Mouse (Mus musculus): ENCODE data around the gene Lacc1. TPM values are rescaled to one million over a fixed set of nuclear protein-coding genes. Genes with fewer than 3 reads are reported as not detected.
"Not testable (repeated sequence)": the region's sequence is repeated elsewhere in the genome, so short reads cannot be mapped to it uniquely, and the experiment has no call there.

Gene Lacc1
- polyA plus RNA-seq, 1 experiment, result 120 TPM

DNA sequence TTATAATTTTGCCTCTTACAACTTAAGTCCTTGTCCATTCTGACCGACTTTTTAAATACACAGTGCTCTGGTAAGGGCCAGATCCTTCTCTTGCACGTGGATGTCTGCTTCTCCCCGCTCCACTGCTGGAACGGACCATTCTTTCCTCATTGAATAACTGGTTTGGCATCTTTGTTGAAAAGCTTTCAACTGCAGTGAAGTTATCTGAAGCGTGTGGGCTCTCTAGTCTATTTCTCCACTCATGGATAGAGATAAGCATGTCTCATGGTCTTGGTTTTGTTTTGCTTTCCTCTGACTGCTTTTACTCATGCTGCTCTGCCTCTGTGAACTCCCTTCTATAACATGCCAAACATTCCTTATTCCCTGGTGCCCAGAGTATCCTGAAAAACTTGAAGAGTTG lies 4.3 kb downstream of the Lacc1 start:
- H3K4me3 ChIP-seq (ENCODE audit: insufficient read depth, low read length), result no peak overlapping the region
- H3K27ac ChIP-seq (ENCODE audit: insufficient read depth, low read depth, low read length), result no peak overlapping the region
- peaks cover 19% of the 10 kb centered on the region for H3K4me1 ChIP-seq (ENCODE audit: control insufficient read depth, insufficient read depth, low read length)
- TF ChIP-seq CTCF (IDR thresholded peaks at IDR 0.05; ENCODE audit: low read depth, low read length), result no peak
- TF ChIP-seq POLR2A (IDR thresholded peaks at IDR 0.05; ENCODE audit: borderline replicate concordance, low read depth, low read length), result no peak

DNA sequence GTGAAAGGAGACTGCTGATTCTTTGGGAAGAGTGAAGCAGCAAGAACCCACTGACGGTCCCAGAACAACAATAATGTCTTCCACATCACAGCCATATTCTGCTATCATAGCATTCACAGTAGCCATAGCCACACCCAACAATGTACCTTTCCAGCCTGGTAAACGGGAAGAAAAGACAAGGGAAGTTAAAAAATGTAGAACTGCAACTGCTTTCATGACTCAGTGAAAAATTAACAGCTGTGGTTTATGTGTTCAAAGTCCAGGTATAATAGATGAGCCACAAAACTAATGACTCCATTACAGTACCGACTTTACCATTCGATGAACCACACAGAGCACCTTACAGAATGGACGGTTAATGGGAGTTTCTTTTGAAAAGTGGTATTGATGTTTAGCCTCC lies 5.9 kb downstream of the Lacc1 start:
- TF ChIP-seq CTCF (IDR thresholded peaks at IDR 0.05; ENCODE audit: low read depth, low read length) (no peak), POLR2A (IDR thresholded peaks at IDR 0.05; ENCODE audit: borderline replicate concordance, low read depth, low read length) (no peak)
- peaks cover 15% of the 10 kb centered on the region for H3K4me1 ChIP-seq (ENCODE audit: control insufficient read depth, insufficient read depth, low read length)
- no peak overlapping the region for H3K4me3 ChIP-seq (ENCODE audit: insufficient read depth, low read length)
- H3K27ac ChIP-seq (ENCODE audit: insufficient read depth, low read depth, low read length), result no peak overlapping the region

DNA sequence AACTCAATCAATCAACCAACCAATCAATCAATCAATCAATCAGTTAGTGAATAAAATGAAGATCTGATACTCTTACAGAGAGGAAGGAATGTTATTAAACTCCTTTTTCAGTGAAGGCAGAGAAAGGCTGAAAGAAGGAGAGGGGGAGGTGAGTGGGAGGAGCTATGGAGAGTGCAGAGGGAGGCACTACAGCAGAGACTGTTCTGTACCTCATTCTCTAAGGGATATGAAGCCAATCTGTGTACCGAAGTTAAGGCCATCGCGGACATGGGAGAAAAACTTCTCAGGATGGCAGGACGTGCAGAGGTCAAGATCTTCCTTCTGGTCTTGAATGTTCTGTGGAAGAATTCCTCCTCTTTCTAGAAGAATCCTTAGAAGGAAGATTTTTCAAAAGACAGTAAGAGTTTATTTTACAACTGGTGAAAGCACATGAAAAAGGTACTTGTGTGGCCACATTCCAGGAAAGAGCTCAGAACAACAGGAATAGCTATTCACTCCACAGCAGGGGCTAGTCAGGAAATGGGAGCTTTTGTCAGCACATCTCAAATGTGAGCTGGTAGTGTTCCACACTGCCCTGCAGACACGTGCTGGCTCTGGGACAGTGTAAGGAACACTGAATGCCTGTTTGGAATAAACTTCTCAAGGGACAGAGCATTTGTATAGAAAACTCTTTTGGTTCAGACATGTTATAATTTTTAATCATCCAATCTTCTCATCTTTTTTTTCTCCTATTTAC lies 7.2 kb downstream of the Lacc1 start:
- no peak for TF ChIP-seq POLR2A (IDR thresholded peaks at IDR 0.05; ENCODE audit: borderline replicate concordance, low read depth, low read length)
- TF ChIP-seq CTCF (IDR thresholded peaks at IDR 0.05; ENCODE audit: low read depth, low read length), result no peak
- H3K4me3 ChIP-seq (ENCODE audit: insufficient read depth, low read length), result no peak overlapping the region
- peaks cover 10% of the 10 kb centered on the region for H3K4me1 ChIP-seq (ENCODE audit: control insufficient read depth, insufficient read depth, low read length)
- no peak overlapping the region for H3K27ac ChIP-seq (ENCODE audit: insufficient read depth, low read depth, low read length)

DNA sequence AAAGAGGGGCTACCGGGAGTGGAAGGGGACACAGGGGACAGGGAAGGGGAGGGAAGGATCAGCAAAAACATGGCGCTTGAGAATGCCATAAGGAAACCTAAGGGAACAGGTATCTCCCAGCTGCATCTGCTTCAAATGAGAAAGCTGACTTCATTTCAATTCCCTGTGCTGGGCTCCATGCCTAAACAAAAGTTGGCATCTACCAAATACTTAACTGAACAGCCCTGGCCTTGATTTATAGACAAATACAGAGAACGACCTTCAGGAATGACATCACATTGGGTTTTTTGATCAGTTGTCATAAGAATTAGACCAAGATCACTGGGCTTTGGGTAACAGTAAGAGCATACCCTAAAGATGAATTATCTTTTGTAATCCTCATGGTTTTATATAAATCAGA lies 12.2 kb downstream of the Lacc1 start:
- H3K4me3 ChIP-seq (ENCODE audit: insufficient read depth, low read length), result no peak overlapping the region
- no peak for TF ChIP-seq POLR2A (IDR thresholded peaks at IDR 0.05; ENCODE audit: borderline replicate concordance, low read depth, low read length)
- no peak for TF ChIP-seq CTCF (IDR thresholded peaks at IDR 0.05; ENCODE audit: low read depth, low read length)
- H3K27ac ChIP-seq (ENCODE audit: insufficient read depth, low read depth, low read length), result no peak overlapping the region
- H3K4me1 ChIP-seq (ENCODE audit: control insufficient read depth, insufficient read depth, low read length), result no peaks in the 10 kb centered on the region

DNA sequence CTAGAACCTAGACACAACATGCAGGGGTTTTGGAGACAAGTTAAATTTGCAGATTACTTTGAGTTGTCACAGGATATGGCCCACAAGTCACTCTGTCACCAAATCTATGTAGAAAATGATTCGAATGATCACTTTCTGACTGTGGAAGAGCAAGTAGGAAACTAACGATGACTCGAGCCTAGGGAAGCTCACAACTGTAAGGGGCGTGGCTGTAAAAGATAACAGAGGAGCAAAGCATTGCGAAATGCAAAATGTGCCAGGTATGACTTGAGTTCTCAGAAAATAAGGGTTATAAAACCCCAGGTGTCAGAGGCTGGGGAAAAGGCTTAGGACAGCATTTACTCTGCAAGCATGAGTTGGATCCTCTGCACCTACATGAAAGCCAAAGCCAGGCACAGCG lies 19.5 kb downstream of the Lacc1 start:
- no peak overlapping the region for H3K27ac ChIP-seq (ENCODE audit: insufficient read depth, low read depth, low read length)
- H3K4me3 ChIP-seq (ENCODE audit: insufficient read depth, low read length), result no peak overlapping the region
- H3K4me1 ChIP-seq (ENCODE audit: control insufficient read depth, insufficient read depth, low read length), result no peaks in the 10 kb centered on the region
- TF ChIP-seq POLR2A (IDR thresholded peaks at IDR 0.05; ENCODE audit: borderline replicate concordance, low read depth, low read length) (no peak), CTCF (IDR thresholded peaks at IDR 0.05; ENCODE audit: low read depth, low read length) (no peak)

DNA sequence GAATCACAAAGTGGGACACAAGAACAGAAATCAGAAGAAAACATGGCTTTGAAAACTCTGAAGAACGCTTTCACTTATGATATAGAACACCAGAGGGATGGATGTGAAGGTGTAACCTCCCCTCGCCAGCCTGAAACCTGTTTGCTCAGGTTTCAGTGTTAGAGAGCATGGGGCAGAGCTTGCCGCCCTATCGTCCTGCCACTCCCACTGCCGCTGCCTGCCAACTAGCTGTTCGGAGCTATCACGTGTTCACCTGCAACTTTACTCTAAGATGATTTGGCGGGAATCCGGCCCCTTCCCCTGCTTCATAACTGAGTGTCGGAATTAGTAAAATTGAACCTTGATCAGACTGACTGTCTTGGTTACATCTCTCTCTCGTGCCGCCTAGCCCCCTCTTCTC lies 19.9 kb downstream of the Lacc1 start:
- H3K4me1 ChIP-seq (ENCODE audit: control insufficient read depth, insufficient read depth, low read length); H3K4me3 ChIP-seq (ENCODE audit: insufficient read depth, low read length); H3K27ac ChIP-seq (ENCODE audit: insufficient read depth, low read depth, low read length): not testable (repeated sequence)

DNA sequence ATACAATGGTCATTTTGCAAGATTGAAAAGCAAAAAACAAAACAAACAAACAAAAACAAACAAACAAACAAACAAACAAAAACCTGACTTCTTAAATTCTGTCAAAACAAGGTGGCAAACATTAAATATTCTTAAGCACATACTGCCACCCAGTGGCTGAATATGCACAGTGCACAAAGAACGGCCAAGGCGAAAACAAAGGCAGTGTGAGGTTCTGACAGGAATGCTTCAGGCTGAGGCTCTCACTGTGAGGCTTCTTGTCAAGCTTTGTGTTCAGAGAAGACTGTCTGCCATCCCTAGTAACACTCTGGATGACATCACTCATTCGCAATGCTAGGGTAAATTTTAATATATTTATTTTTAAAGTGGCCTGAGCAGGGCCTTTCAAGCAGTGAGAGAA lies 24.9 kb downstream of the Lacc1 start:
- no peaks in the 10 kb centered on the region for H3K4me1 ChIP-seq (ENCODE audit: control insufficient read depth, insufficient read depth, low read length)
- no peak overlapping the region for H3K4me3 ChIP-seq (ENCODE audit: insufficient read depth, low read length)
- H3K27ac ChIP-seq (ENCODE audit: insufficient read depth, low read depth, low read length), result no peak overlapping the region
- TF ChIP-seq POLR2A (IDR thresholded peaks at IDR 0.05; ENCODE audit: borderline replicate concordance, low read depth, low read length), result no peak
- TF ChIP-seq CTCF (IDR thresholded peaks at IDR 0.05; ENCODE audit: low read depth, low read length), result peak; percentile 35; the same call in 1 of the 2 replicates

DNA sequence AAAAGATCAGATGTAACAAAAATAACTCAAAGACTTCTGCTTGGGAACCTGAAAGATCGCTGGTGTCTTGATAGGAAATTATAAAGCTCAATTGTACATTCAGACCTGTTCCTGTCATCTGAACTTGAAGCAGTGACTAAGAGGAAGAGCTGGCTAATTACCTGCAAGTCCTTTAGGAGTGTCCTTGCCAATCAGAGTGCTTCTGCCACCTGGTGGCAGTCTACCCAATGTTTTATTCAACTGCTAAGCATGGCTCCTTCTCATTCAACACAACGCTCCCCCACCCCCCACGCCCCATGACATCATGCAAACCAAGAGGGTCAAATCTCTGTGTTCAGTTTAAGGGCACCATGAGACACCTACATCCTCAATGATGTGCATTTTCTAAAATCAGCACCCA lies 28.5 kb downstream of the Lacc1 start:
- H3K4me1 ChIP-seq (ENCODE audit: control insufficient read depth, insufficient read depth, low read length), result no peaks in the 10 kb centered on the region
- TF ChIP-seq POLR2A (IDR thresholded peaks at IDR 0.05; ENCODE audit: borderline replicate concordance, low read depth, low read length) (no peak), CTCF (IDR thresholded peaks at IDR 0.05; ENCODE audit: low read depth, low read length) (peak; percentile 11; the same call in 1 of the 2 replicates)
- no peak overlapping the region for H3K27ac ChIP-seq (ENCODE audit: insufficient read depth, low read depth, low read length)
- H3K4me3 ChIP-seq (ENCODE audit: insufficient read depth, low read length), result no peak overlapping the region

DNA sequence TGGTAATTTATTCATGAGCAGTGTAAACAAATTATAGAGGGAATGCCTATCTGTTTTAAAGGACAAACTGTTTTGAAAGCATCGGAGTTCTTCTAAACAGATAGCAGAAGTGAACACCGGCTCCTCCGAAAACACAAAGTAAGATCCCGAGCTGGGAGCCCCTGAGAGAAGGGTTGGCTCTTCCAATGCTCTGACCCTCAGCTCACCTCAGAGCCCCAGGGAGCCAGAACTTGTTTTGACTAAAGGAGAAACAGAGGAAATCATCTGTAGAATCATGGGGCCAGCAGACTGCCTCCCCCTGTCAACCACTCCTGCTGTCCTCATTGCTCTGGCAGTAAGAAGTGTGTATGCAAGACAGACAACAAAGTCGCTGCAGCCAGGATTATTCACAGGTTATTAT lies 31.1 kb downstream of the Lacc1 start:
- Histone ChIP-seq H3K27ac (ENCODE audit: insufficient read depth, low read depth, low read length) (no peak overlapping the region), H3K4me3 (ENCODE audit: insufficient read depth, low read length) (no peak overlapping the region), H3K4me1 (ENCODE audit: control insufficient read depth, insufficient read depth, low read length) (no peaks in the 10 kb centered on the region)
- TF ChIP-seq CTCF (IDR thresholded peaks at IDR 0.05; ENCODE audit: low read depth, low read length) (no peak), POLR2A (IDR thresholded peaks at IDR 0.05; ENCODE audit: borderline replicate concordance, low read depth, low read length) (no peak)

DNA sequence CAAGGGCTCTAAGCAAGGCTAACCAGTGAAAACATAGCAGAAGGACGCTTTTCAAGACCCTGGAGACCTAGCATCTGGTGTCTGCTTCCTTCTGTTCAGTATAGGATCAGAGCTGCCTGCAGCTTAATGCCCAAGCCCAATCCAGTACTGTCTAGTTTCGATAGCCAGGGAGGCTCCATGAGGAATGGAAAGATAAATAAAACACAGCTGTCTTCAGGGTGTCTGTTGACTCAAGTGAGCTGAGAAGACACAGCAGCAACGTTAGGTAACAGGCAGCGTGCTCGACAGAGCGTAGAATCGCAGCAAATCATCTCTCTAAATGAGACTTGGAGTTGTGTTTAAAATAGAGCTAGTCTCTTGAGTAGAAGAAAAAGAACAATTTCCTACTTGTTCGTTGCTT lies 32.0 kb downstream of the Lacc1 start:
- H3K4me1 ChIP-seq (ENCODE audit: control insufficient read depth, insufficient read depth, low read length), result no peaks in the 10 kb centered on the region

DNA sequence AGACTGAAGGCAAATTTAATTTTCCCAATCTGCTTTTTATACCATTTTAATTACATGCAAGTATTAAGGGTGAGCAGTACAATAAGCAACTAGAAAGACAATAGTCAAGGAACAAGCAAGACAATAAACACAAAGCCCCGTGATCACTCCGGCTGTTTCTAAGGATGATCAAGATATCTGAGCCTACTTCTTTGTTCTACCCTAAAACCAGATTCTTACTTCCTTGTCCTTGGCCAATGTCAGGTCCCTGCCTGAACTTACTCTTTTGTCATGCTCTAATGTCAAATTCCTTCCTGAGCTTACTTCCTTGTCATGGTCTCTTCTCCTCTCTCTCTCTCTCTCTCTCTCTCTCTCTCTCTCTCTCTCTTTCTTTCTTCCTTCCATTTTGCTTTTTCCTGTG lies 46.4 kb downstream of the Lacc1 start:
- H3K4me1 ChIP-seq (ENCODE audit: control insufficient read depth, insufficient read depth, low read length); H3K27ac ChIP-seq (ENCODE audit: insufficient read depth, low read depth, low read length); H3K4me3 ChIP-seq (ENCODE audit: insufficient read depth, low read length): not testable (repeated sequence)

More for the DNA sequence above, 32.0 kb downstream of the Lacc1 start:
- Histone ChIP-seq H3K27ac (ENCODE audit: insufficient read depth, low read depth, low read length) (no peak overlapping the region), H3K4me3 (ENCODE audit: insufficient read depth, low read length) (no peak overlapping the region)
- TF ChIP-seq CTCF (IDR thresholded peaks at IDR 0.05; ENCODE audit: low read depth, low read length), result no peak
- TF ChIP-seq POLR2A (IDR thresholded peaks at IDR 0.05; ENCODE audit: borderline replicate concordance, low read depth, low read length), result no peak
